In genomic region chr19:5038709-5039156, GRCm38 (mm10) we compare ENCODE assay signal across 8 mouse cellular contexts. TPM values are rescaled to one million over a fixed set of nuclear protein-coding genes. Genes with fewer than 3 reads are reported as not detected.
DNase-seq lines count a peak whose midpoint lies in the region; ATAC-seq and TF ChIP-seq lines count a peak whose summit lies in the region.

TSS of gene B4gat1 (plus strand) at chr19:5038826.
TSS of gene AC124502.3 (plus strand) at chr19:5038891.

- H3K27ac ChIP-seq in forebrain, postnatal 0 days (ENCODE audit: low read depth, low read length), result peak within 1 kb of the TSS; percentile 88

- peak; percentile 62 for TF ChIP-seq CTCF in forebrain, postnatal 0 days (IDR thresholded peaks at IDR 0.05; ENCODE audit: low read depth)

- DNase-seq in MEL-GATA-1-ER (ENCODE audit: extremely low read depth, low read depth), result peak; percentile 59
- DNase-seq in cerebellum, adult 18-20 months, result peak; percentile 93 to 95
- peak; percentile 97 for DNase-seq in forebrain, postnatal 0 days
- DNase-seq in layer of hippocampus, postnatal 14 days (ENCODE audit: low spot score in 2 of 2), result peak; percentile 90 to 92
- DNase-seq in lung, postnatal 10 days, result peak; percentile 94
- DNase-seq in retina, adult 2 months (ENCODE audit: low read depth, low spot score), result peak; percentile 77
- DNase-seq in thymus, postnatal 25 days, result peak; percentile 88

- H3K4me3 ChIP-seq in forebrain, postnatal 0 days (ENCODE audit: low read depth, low read length), result peak within 1 kb of the TSS; percentile 81

- no peaks in the 10 kb centered on the region for H3K9me3 ChIP-seq in forebrain, postnatal 0 days (ENCODE audit: low read length)

- H3K36me3 ChIP-seq in forebrain, postnatal 0 days (ENCODE audit: insufficient read depth), result peaks cover 13% of the 10 kb centered on the region; the same call in 1 of the 2 replicates

- H3K9ac ChIP-seq in forebrain, postnatal 0 days, result peak within 1 kb of the TSS; percentile 94

- 0 out of 2 replicates have a peak, but pooled peaks cover 15% of the 10 kb centered on the region for H3K4me1 ChIP-seq in forebrain, postnatal 0 days (ENCODE audit: insufficient read depth)

- 0% methylated on average over 44 of the region's 44 CpGs for WGBS in forebrain, postnatal 0 days

- no peaks in the 10 kb centered on the region for H3K27me3 ChIP-seq in forebrain, postnatal 0 days (ENCODE audit: insufficient read depth, low read length)

- H3K4me2 ChIP-seq in forebrain, postnatal 0 days (ENCODE audit: low read depth), result peak within 1 kb of the TSS; percentile 93

- ATAC-seq in forebrain, postnatal 0 days, result peak; percentile 96
- ATAC-seq in hematopoietic stem cell, adult 5-6 weeks (replicated peaks in 1 of 2; ENCODE audit: insufficient read depth in 1 of 2, low FRiP score in 2 of 2, low TSS enrichment in 1 of 2, low read depth in 1 of 2, poor library complexity in 2 of 2, severe bottlenecking in 2 of 2), result peak; percentile 79 to 89

RNA-seq across cellular contexts. Expression of gene B4gat1, which starts in this region (rescaled TPM):
- total RNA-seq in forebrain, postnatal 0 days (2014; rRNA removed), result 85.9 and 111 TPM in 2 replicates
- polyA plus RNA-seq in forebrain, postnatal 0 days (2015; fragmentation: Nextera tagmentation; extraction: Ambion mirVana), result 93.0 and 128 TPM in 2 replicates
- total RNA-seq in hematopoietic stem cell, adult 5-6 weeks (2017), result not detected in 2 replicates
- 100 to 1,000 TPM; 124 to 127 TPM for total RNA-seq in layer of hippocampus, postnatal 14 days (2021)

RNA-seq across cellular contexts. Expression of gene AC124502.3, which starts in this region (rescaled TPM):
- 3.0 and 7.0 TPM in 2 replicates for total RNA-seq in forebrain, postnatal 0 days (2014; rRNA removed)
- polyA plus RNA-seq in forebrain, postnatal 0 days (2015; fragmentation: Nextera tagmentation; extraction: Ambion mirVana), result 1.4 and 2.0 TPM in 2 replicates
- 7.3 and 8.4 TPM in 2 replicates for total RNA-seq in hematopoietic stem cell, adult 5-6 weeks (2017)
- total RNA-seq in layer of hippocampus, postnatal 14 days (2021), result 10 to 100 TPM in 1 of 2 experiments, 1 to 10 TPM in 1; 5.9 to 10.6 TPM

Comparison
In these comparisons a context has a peak if more than half of its experiments do, and no peak if none do; other contexts are left out.
1. Peak in every context shown above with its lines: DNase-seq, ATAC-seq, H3K4me3 ChIP-seq and H3K27ac ChIP-seq.
2. RNA of gene B4gat1 (total RNA-seq): 124 to 127 TPM in layer of hippocampus, postnatal 14 days and 85.9 to 111 TPM in forebrain, postnatal 0 days; not detected in hematopoietic stem cell, adult 5-6 weeks; every median in the first group is over 10 times any median in the second.